Mouse (Mus musculus): ENCODE results near the gene Gm44511.
A peak's percentile ranks its signal among the peaks of the same experiment; 100 is the strongest.
"Not testable (repeated sequence)": the region's sequence is repeated elsewhere in the genome, so short reads cannot be mapped to it uniquely, and the experiment has no call there.

Gm44511 gene

GRCm38 (mm10) chr6:128839921-128840320, 13.8 kb upstream of the Gm44511 start:
- peak; percentile 10 for DNase-seq

- DNase-seq = peak; percentile 95
These were observed 13.2 kb upstream of the Gm44511 start for GRCm38 (mm10) chr6:128839266-128839771.

GRCm38 (mm10) chr6:128838342-128839265, 12.5 kb upstream of the Gm44511 start:
- DNase-seq = peak; percentile 94

- peak; percentile 49 for DNase-seq
These were observed 11.6 kb upstream of the Gm44511 start for GRCm38 (mm10) chr6:128837454-128838341.

GRCm38 (mm10) chr6:128836955-128837334, 10.8 kb upstream of the Gm44511 start:
- DNase-seq = no peak

- DNase-seq = no peak
These were observed 10.3 kb upstream of the Gm44511 start for GRCm38 (mm10) chr6:128836191-128836954.

GRCm38 (mm10) chr6:128835571-128835970, 9.5 kb upstream of the Gm44511 start:
- DNase-seq = peak; percentile 20

GRCm38 (mm10) chr6:128833046-128833445, 6.9 kb upstream of the Gm44511 start:
- no peak for DNase-seq

- DNase-seq = no peak
These were observed 3.7 kb upstream of the Gm44511 start for GRCm38 (mm10) chr6:128829837-128830236.

- DNase-seq = no peak
These were observed 666 bp upstream of the Gm44511 start for GRCm38 (mm10) chr6:128826781-128827180.

GRCm38 (mm10) chr6:128818083-128818802, 7.9 kb downstream of the Gm44511 start:
- no peak for DNase-seq

GRCm38 (mm10) chr6:128808532-128808931, 17.6 kb downstream of the Gm44511 start:
- DNase-seq = peak; percentile 61

- peak; percentile 13 for DNase-seq
These were observed 19.1 kb downstream of the Gm44511 start for GRCm38 (mm10) chr6:128807021-128807420.

GRCm38 (mm10) chr6:128804823-128805640, 21.1 kb downstream of the Gm44511 start:
- DNase-seq = peak; percentile 74

GRCm38 (mm10) chr6:128802999-128803857, 22.9 kb downstream of the Gm44511 start:
- DNase-seq = peak; percentile 97

- DNase-seq = no peak
These were observed 23.6 kb downstream of the Gm44511 start for GRCm38 (mm10) chr6:128802557-128802956.

- not testable (repeated sequence) for DNase-seq
These were observed 25.4 kb downstream of the Gm44511 start for GRCm38 (mm10) chr6:128800696-128801095.

- DNase-seq = no peak
These were observed 26.2 kb downstream of the Gm44511 start for GRCm38 (mm10) chr6:128799896-128800270.

GRCm38 (mm10) chr6:128799144-128799895, 26.8 kb downstream of the Gm44511 start:
- DNase-seq = peak; percentile 90
